In the genomic region with DNA sequence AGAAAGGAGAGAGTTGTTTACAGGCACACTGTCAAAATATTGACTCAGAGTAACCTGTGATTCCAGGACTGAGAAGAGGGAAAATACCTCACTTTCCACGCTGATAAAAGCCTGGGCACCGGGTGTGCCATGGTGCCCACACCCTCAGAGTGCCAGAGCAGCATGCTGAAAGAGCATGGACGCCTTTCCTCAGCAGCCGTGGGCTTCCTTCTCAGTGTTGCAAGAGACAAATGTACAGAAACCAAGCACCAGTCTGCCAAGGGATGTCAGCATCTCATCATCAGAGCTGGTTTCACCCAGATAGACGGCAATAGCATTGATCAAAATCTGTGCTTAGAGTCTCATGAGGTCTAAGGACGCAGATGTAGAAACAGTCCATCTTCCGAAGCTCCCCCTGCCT, we compare ENCODE assay signal across 26 mouse cellular contexts.
"Had no signal": no experiment of that assay in that cellular context is flagged by ENCODE, and none has a peak within 500 bp of the region (broad histone marks: within the 10 kb centered on the region; RNA-seq: fewer than 3 reads in every experiment).

No protein-coding gene starts in this region.

- ATAC-seq: intestine, embryonic 15.5 days; liver, embryonic 12.5 days; midbrain, embryonic 13.5 days; midbrain, embryonic 16.5 days had no signal

- DNase-seq: kidney, adult 11 months; kidney, adult 8-10 months; kidney, postnatal 10 days; kidney, postnatal 36 days; liver; lung, adult 18-20 months; lung, postnatal 10 days; lung, postnatal 36 days; retina, postnatal 1 day; thymus, adult 2 months; thymus, postnatal 14 days; thymus, postnatal 4 days had no signal

- H3K9ac ChIP-seq: intestine, embryonic 15.5 days; kidney, embryonic 15.5 days; limb, embryonic 13.5 days; liver, embryonic 12.5 days; liver, embryonic 15.5 days; lung, embryonic 15.5 days; midbrain, embryonic 13.5 days; neural tube, embryonic 13.5 days had no signal

- H3K4me2 ChIP-seq: intestine, embryonic 15.5 days; kidney, embryonic 15.5 days; limb, embryonic 13.5 days; liver, embryonic 12.5 days; liver, embryonic 15.5 days; lung, embryonic 15.5 days; midbrain, embryonic 13.5 days; neural tube, embryonic 13.5 days had no signal

- H3K36me3 ChIP-seq: intestine, embryonic 15.5 days; kidney, embryonic 15.5 days; limb, embryonic 10.5 days; limb, embryonic 13.5 days; liver, embryonic 12.5 days; liver, embryonic 15.5 days; lung, embryonic 15.5 days; midbrain, embryonic 10.5 days; midbrain, embryonic 13.5 days; neural tube, embryonic 13.5 days had no signal

- H3K9me3 ChIP-seq: intestine, embryonic 15.5 days; kidney, embryonic 15.5 days; limb, embryonic 10.5 days; limb, embryonic 13.5 days; liver, embryonic 12.5 days; liver, embryonic 15.5 days; lung, embryonic 15.5 days; megakaryocyte, embryonic 14.5 days; midbrain, embryonic 10.5 days; midbrain, embryonic 13.5 days; neural tube, embryonic 13.5 days had no signal

- H3K27ac ChIP-seq: intestine, embryonic 15.5 days; kidney, embryonic 15.5 days; limb, embryonic 10.5 days; limb, embryonic 13.5 days; liver, embryonic 12.5 days; liver, embryonic 15.5 days; lung, embryonic 15.5 days; midbrain, embryonic 10.5 days; midbrain, embryonic 13.5 days; neural tube, embryonic 13.5 days; stomach, postnatal 0 days had no signal

- H3K4me1 ChIP-seq: intestine, embryonic 15.5 days; liver, embryonic 12.5 days; liver, embryonic 15.5 days; megakaryocyte, embryonic 14.5 days had no signal

- H3K4me3 ChIP-seq: intestine, embryonic 15.5 days; kidney, embryonic 15.5 days; limb, embryonic 10.5 days; limb, embryonic 13.5 days; liver, embryonic 12.5 days; liver, embryonic 15.5 days; lung, embryonic 15.5 days; megakaryocyte, embryonic 14.5 days; midbrain, embryonic 10.5 days; midbrain, embryonic 13.5 days; myocyte; neural tube, embryonic 13.5 days had no signal

- H3K27me3 ChIP-seq: intestine, embryonic 15.5 days; kidney, embryonic 15.5 days; liver, embryonic 15.5 days; lung, embryonic 15.5 days; megakaryocyte, embryonic 14.5 days; neural tube, embryonic 13.5 days had no signal
